Mouse (Mus musculus) T-helper 2 cell (primary cell): ENCODE data around the gene St5.

Experiments
- in situ Hi-C: fragments of 300-600 bp; cut with MboI, MseI; formaldehyde crosslinking; loops from one replicate; pipeline ENCODE4 v1.15.1; 2025; ENCODE audit warnings: high pct_unique_total_duplicates

The St5 gene

GRCm38 (mm10) chr7:109610348-109610747, 93.1 kb downstream of the St5 start:
- in situ Hi-C loops, result loop anchor here (5.0 kb wide), 1 partner anchor 68 kb away; no protein-coding TSS in a partner anchor

- in situ Hi-C loops, result loop anchor here (5.0 kb wide), 1 partner anchor 67 kb away; no protein-coding TSS in a partner anchor
Measured at GRCm38 (mm10) chr7:109609565-109610345, 93.7 kb downstream of the St5 start.

GRCm38 (mm10) chr7:109608831-109609230, 94.6 kb downstream of the St5 start:
- in situ Hi-C loops, result no loop called here

GRCm38 (mm10) chr7:109606994-109607610, 96.3 kb downstream of the St5 start:
- in situ Hi-C loops, result no loop called here

- in situ Hi-C loops, result no loop called here
Measured at GRCm38 (mm10) chr7:109602562-109602961, 100.8 kb downstream of the St5 start.

- in situ Hi-C loops, result no loop called here
Measured at GRCm38 (mm10) chr7:109602022-109602421, 101.4 kb downstream of the St5 start.

- in situ Hi-C loops, result no loop called here
Measured at GRCm38 (mm10) chr7:109600702-109601101, 102.7 kb downstream of the St5 start.

GRCm38 (mm10) chr7:109599998-109600397, 103.4 kb downstream of the St5 start:
- in situ Hi-C loops, result no loop called here

- in situ Hi-C loops, result no loop called here
Measured at GRCm38 (mm10) chr7:109594845-109595531, 108.4 kb downstream of the St5 start.

GRCm38 (mm10) chr7:109593992-109594391, 109.4 kb downstream of the St5 start:
- in situ Hi-C loops, result no loop called here

GRCm38 (mm10) chr7:109592184-109592583, 111.2 kb downstream of the St5 start:
- in situ Hi-C loops, result no loop called here

GRCm38 (mm10) chr7:109590576-109590975, 112.8 kb downstream of the St5 start:
- in situ Hi-C loops, result no loop called here

GRCm38 (mm10) chr7:109588990-109589389, 114.4 kb downstream of the St5 start:
- in situ Hi-C loops, result loop anchor here (10.0 kb wide), 1 partner anchor 1266 kb away; no protein-coding TSS in a partner anchor

- in situ Hi-C loops, result loop anchor here (10.0 kb wide), 1 partner anchor 1267 kb away; no protein-coding TSS in a partner anchor
Measured at GRCm38 (mm10) chr7:109588145-109588544, 115.3 kb downstream of the St5 start.

- in situ Hi-C loops, result loop anchor here (10.0 kb wide), 1 partner anchor 1270 kb away; no protein-coding TSS in a partner anchor
Measured at GRCm38 (mm10) chr7:109584467-109584866, 118.9 kb downstream of the St5 start.

- in situ Hi-C loops, result loop anchor here (10.0 kb wide), 1 partner anchor 1274 kb away; no protein-coding TSS in a partner anchor
Measured at GRCm38 (mm10) chr7:109580489-109580888, 122.9 kb downstream of the St5 start.

- in situ Hi-C loops, result loop anchor here (10.0 kb wide), 1 partner anchor 1275 kb away; no protein-coding TSS in a partner anchor
Measured at GRCm38 (mm10) chr7:109579585-109580307, 123.7 kb downstream of the St5 start.

- in situ Hi-C loops, result no loop called here
Measured at GRCm38 (mm10) chr7:109578880-109579584, 124.4 kb downstream of the St5 start.

- in situ Hi-C loops, result no loop called here
Measured at GRCm38 (mm10) chr7:109576321-109577314, 126.8 kb downstream of the St5 start.
